Mouse (Mus musculus): ENCODE data around the gene Srrm2. TPM values are rescaled to one million over a fixed set of nuclear protein-coding genes. Genes with fewer than 3 reads are reported as not detected.

The Srrm2 gene
- polyA plus RNA-seq, 1 experiment from 2014 or later, result 228 TPM

GRCm38 (mm10) chr17:23788973-23789372 lies 1.4 kb upstream of the Srrm2 start:
- Histone ChIP-seq H3K4me1 (replicated peaks) (peaks cover 48% of the 10 kb centered on the region), H3K36me3 (no peaks in the 10 kb centered on the region), H3K9me3 (replicated peaks) (no peaks in the 10 kb centered on the region), H3K27ac (no peak overlapping the region), H3K4me3 (replicated peaks) (no peak overlapping the region), H3K4me2 (no peak overlapping the region), H3K9ac (no peak overlapping the region), H3K27me3 (peaks cover 7% of the 10 kb centered on the region; the same call in 1 of the 2 replicates)
- WGBS (ENCODE audit: insufficient replicate concordance), result 52% methylated on average over 4 of the region's 4 CpGs
- ATAC-seq (ENCODE audit: low read depth) (no peak), DNase-seq (no peak)

- H3K27ac ChIP-seq, result peak overlapping the region; percentile 75
- peaks cover 7% of the 10 kb centered on the region; the same call in 1 of the 2 replicates for H3K27me3 ChIP-seq
- peak overlapping the region; percentile 65 for H3K4me3 ChIP-seq (replicated peaks)
- DNase-seq (no peak), ATAC-seq (ENCODE audit: low read depth) (peak; percentile 9; the same call in 1 of the 2 replicates)
- H3K9ac ChIP-seq, result peak overlapping the region; percentile 83
- H3K36me3 ChIP-seq, result no peaks in the 10 kb centered on the region
- no peaks in the 10 kb centered on the region for H3K9me3 ChIP-seq (replicated peaks)
- WGBS (ENCODE audit: insufficient replicate concordance), result 12% methylated on average over 8 of the region's 8 CpGs
- peaks cover 48% of the 10 kb centered on the region for H3K4me1 ChIP-seq (replicated peaks)
- H3K4me2 ChIP-seq, result peak overlapping the region; percentile 86
Observed at GRCm38 (mm10) chr17:23789749-23790268, 523 bp upstream of the Srrm2 start.

GRCm38 (mm10) chr17:23791079-23791357 lies 686 bp downstream of the Srrm2 start:
- ATAC-seq (ENCODE audit: low read depth), result no peak; the same call in 1 of the 2 replicates

GRCm38 (mm10) chr17:23795323-23795722 lies 5.0 kb downstream of the Srrm2 start:
- H3K4me3 ChIP-seq (replicated peaks), result no peak overlapping the region
- no peaks in the 10 kb centered on the region for H3K27me3 ChIP-seq
- peaks cover 19% of the 10 kb centered on the region for H3K4me1 ChIP-seq (replicated peaks)
- H3K9ac ChIP-seq, result no peak overlapping the region
- H3K9me3 ChIP-seq (replicated peaks), result no peaks in the 10 kb centered on the region
- no peaks in the 10 kb centered on the region for H3K36me3 ChIP-seq
- 79% methylated on average over 8 of the region's 8 CpGs for WGBS (ENCODE audit: insufficient replicate concordance)
- ATAC-seq (ENCODE audit: low read depth), result no peak
- no peak for DNase-seq
- no peak overlapping the region for H3K27ac ChIP-seq
- H3K4me2 ChIP-seq, result no peak overlapping the region

More at GRCm38 (mm10) chr17:23791079-23791357, 686 bp downstream of the Srrm2 start:
- WGBS (ENCODE audit: insufficient replicate concordance), result 50% methylated on average over 2 of the region's 2 CpGs
- H3K27me3 ChIP-seq, result no peaks in the 10 kb centered on the region
- H3K27ac ChIP-seq, result peak overlapping the region; percentile 75; the same call in 1 of the 2 replicates
- no peak for DNase-seq
- no peaks in the 10 kb centered on the region for H3K36me3 ChIP-seq
- H3K4me2 ChIP-seq, result peak overlapping the region; percentile 86
- peak overlapping the region; percentile 65 for H3K4me3 ChIP-seq (replicated peaks)
- H3K4me1 ChIP-seq (replicated peaks), result peaks cover 40% of the 10 kb centered on the region
- H3K9ac ChIP-seq, result peak overlapping the region; percentile 83
- H3K9me3 ChIP-seq (replicated peaks), result no peaks in the 10 kb centered on the region

- no peaks in the 10 kb centered on the region for H3K36me3 ChIP-seq
- no peaks in the 10 kb centered on the region for H3K9me3 ChIP-seq (replicated peaks)
- no peak overlapping the region for H3K27ac ChIP-seq
- DNase-seq (no peak), ATAC-seq (ENCODE audit: low read depth) (no peak)
- no peak overlapping the region for H3K9ac ChIP-seq
- no peak overlapping the region for H3K4me3 ChIP-seq (replicated peaks)
- no peak overlapping the region for H3K4me2 ChIP-seq
- peaks cover 8% of the 10 kb centered on the region for H3K4me1 ChIP-seq (replicated peaks)
- no peaks in the 10 kb centered on the region for H3K27me3 ChIP-seq
- WGBS (ENCODE audit: insufficient replicate concordance), result 38% methylated on average over 7 of the region's 7 CpGs
Observed at GRCm38 (mm10) chr17:23797316-23797715, 7.0 kb downstream of the Srrm2 start.

GRCm38 (mm10) chr17:23801627-23802026 lies 11.3 kb downstream of the Srrm2 start:
- peaks cover 1% of the 10 kb centered on the region for H3K36me3 ChIP-seq
- H3K9ac ChIP-seq, result peak overlapping the region; percentile 22; the same call in 1 of the 2 replicates
- no peaks in the 10 kb centered on the region for H3K9me3 ChIP-seq (replicated peaks)
- peaks cover 30% of the 10 kb centered on the region for H3K4me1 ChIP-seq (replicated peaks)
- no peak overlapping the region for H3K27ac ChIP-seq
- DNase-seq (no peak), ATAC-seq (ENCODE audit: low read depth) (no peak)
- H3K27me3 ChIP-seq, result no peaks in the 10 kb centered on the region
- 82% methylated on average over 10 of the region's 10 CpGs for WGBS (ENCODE audit: insufficient replicate concordance)
- peak overlapping the region; percentile 94 for H3K4me3 ChIP-seq (replicated peaks)
- H3K4me2 ChIP-seq, result peak overlapping the region; percentile 82

GRCm38 (mm10) chr17:23802746-23803365 lies 12.5 kb downstream of the Srrm2 start:
- peak overlapping the region; percentile 94 for H3K4me3 ChIP-seq (replicated peaks)
- ATAC-seq (ENCODE audit: low read depth) (peak; percentile 97), DNase-seq (peak; percentile 91)
- H3K4me1 ChIP-seq (replicated peaks), result peaks cover 39% of the 10 kb centered on the region
- H3K36me3 ChIP-seq, result peaks cover 13% of the 10 kb centered on the region
- peak overlapping the region; percentile 96 for H3K27ac ChIP-seq
- no peaks in the 10 kb centered on the region for H3K27me3 ChIP-seq
- H3K9ac ChIP-seq, result peak overlapping the region; percentile 97
- no peaks in the 10 kb centered on the region for H3K9me3 ChIP-seq (replicated peaks)
- under 1% methylated on average over 60 of the region's 60 CpGs for WGBS (ENCODE audit: insufficient replicate concordance)
- peak overlapping the region; percentile 82 for H3K4me2 ChIP-seq

GRCm38 (mm10) chr17:23803366-23804041 lies 13.2 kb downstream of the Srrm2 start:
- Histone ChIP-seq H3K27ac (peak overlapping the region; percentile 96), H3K4me1 (replicated peaks) (peaks cover 39% of the 10 kb centered on the region), H3K4me2 (peak overlapping the region; percentile 82), H3K9ac (peak overlapping the region; percentile 97), H3K9me3 (replicated peaks) (no peaks in the 10 kb centered on the region), H3K27me3 (no peaks in the 10 kb centered on the region), H3K36me3 (peaks cover 20% of the 10 kb centered on the region), H3K4me3 (replicated peaks) (peak overlapping the region; percentile 94)
- WGBS (ENCODE audit: insufficient replicate concordance), result under 1% methylated on average over 38 of the region's 83 CpGs
- peak; percentile 64 for ATAC-seq (ENCODE audit: low read depth)
- DNase-seq, result peak; percentile 75

GRCm38 (mm10) chr17:23804426-23805085 lies 14.2 kb downstream of the Srrm2 start:
- ATAC-seq (ENCODE audit: low read depth), result no peak
- no peak for DNase-seq
- Histone ChIP-seq H3K4me2 (peak overlapping the region; percentile 82), H3K27me3 (no peaks in the 10 kb centered on the region), H3K4me1 (replicated peaks) (peaks cover 39% of the 10 kb centered on the region), H3K9me3 (replicated peaks) (no peaks in the 10 kb centered on the region), H3K4me3 (replicated peaks) (peak overlapping the region; percentile 94), H3K27ac (peak overlapping the region; percentile 96), H3K36me3 (peaks cover 30% of the 10 kb centered on the region), H3K9ac (peak overlapping the region; percentile 97)
- WGBS (ENCODE audit: insufficient replicate concordance), result under 1% methylated on average over 8 of the region's 8 CpGs

- H3K4me1 ChIP-seq (replicated peaks), result peaks cover 32% of the 10 kb centered on the region
- peak overlapping the region; percentile 22; the same call in 1 of the 2 replicates for H3K4me2 ChIP-seq
- no peak for ATAC-seq (ENCODE audit: low read depth)
- H3K27ac ChIP-seq, result no peak overlapping the region
- H3K36me3 ChIP-seq, result peaks cover 54% of the 10 kb centered on the region
- WGBS (ENCODE audit: insufficient replicate concordance), result 86% methylated on average over 25 of the region's 25 CpGs
- H3K27me3 ChIP-seq, result no peaks in the 10 kb centered on the region
- no peaks in the 10 kb centered on the region for H3K9me3 ChIP-seq (replicated peaks)
- DNase-seq, result no peak
- no peak overlapping the region for H3K4me3 ChIP-seq (replicated peaks)
- H3K9ac ChIP-seq, result no peak overlapping the region
Observed at GRCm38 (mm10) chr17:23806867-23807266, 16.5 kb downstream of the Srrm2 start.

- peaks cover 31% of the 10 kb centered on the region for H3K4me1 ChIP-seq (replicated peaks)
- H3K27me3 ChIP-seq, result no peaks in the 10 kb centered on the region
- no peak overlapping the region for H3K4me2 ChIP-seq
- no peak overlapping the region for H3K4me3 ChIP-seq (replicated peaks)
- 95% methylated on average over 3 of the region's 3 CpGs for WGBS (ENCODE audit: insufficient replicate concordance)
- no peak overlapping the region for H3K9ac ChIP-seq
- no peaks in the 10 kb centered on the region for H3K9me3 ChIP-seq (replicated peaks)
- no peak overlapping the region for H3K27ac ChIP-seq
- H3K36me3 ChIP-seq, result peaks cover 64% of the 10 kb centered on the region
- ATAC-seq (ENCODE audit: low read depth), result no peak
- DNase-seq, result no peak
Observed at GRCm38 (mm10) chr17:23807918-23808317, 17.6 kb downstream of the Srrm2 start.

Measured in liver, embryonic 13.5 days (tissue).